Mouse (Mus musculus) adipose tissue, adult 10 weeks (tissue): ENCODE data around the gene Rbfox2. TPM values are rescaled to one million over a fixed set of nuclear protein-coding genes. Genes with fewer than 3 reads are reported as not detected.

Experiments
- polyA plus RNA-seq: library from polyadenylated mRNA; stranded (reverse); fragments of 350-450 nt; fragmentation: Illumina TruSeq; extraction: RNeasy Lipid Tissue Mini Kit (QIAGEN cat#74804); gene quantifications from one replicate; pipeline ENCODE4 v1.2.3, GENCODE M21; 2014; ENCODE audit warnings: low read depth, low replicate concordance

Rbfox2 gene
- 22.4 TPM for polyA plus RNA-seq

DNA sequence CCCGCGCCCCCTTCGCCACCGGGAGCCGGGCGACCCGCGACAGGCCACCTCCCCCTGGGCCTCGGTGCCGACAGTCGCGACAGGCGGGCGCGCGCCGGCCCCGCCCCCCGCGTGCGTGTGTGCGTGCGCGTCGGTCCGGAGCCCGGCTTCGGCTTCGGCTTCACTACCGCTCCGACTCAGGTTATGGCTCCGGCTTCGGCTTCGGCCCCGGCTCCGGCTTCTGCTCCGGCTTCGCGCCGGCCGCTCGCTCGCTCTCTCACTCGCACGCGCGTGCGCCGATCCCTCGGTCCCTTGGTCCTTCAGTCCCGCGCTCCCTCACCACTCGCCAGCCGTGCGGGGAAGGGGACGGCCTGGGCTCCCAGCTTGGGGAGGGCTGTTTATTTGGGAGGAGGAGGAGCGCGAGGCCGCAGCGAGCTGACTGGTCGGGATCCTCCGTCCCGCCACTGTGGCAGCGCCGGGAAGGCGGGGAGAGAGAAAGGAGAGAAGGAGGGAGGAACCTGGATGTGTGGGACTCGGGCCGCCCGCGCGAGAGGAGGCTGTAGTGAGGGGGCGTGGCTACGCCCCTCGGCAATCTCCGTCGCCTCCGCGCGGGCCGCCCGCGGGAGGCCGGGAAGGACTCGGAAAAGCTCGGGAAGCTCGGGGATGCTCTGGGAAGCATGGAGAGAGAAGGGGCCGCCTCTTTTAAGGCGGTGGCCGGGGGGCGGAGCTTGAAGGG, at the start of gene Rbfox2:
Rbfox2 (minus strand) TSS at position 458 of the 715 bp plus-strand sequence.

DNA sequence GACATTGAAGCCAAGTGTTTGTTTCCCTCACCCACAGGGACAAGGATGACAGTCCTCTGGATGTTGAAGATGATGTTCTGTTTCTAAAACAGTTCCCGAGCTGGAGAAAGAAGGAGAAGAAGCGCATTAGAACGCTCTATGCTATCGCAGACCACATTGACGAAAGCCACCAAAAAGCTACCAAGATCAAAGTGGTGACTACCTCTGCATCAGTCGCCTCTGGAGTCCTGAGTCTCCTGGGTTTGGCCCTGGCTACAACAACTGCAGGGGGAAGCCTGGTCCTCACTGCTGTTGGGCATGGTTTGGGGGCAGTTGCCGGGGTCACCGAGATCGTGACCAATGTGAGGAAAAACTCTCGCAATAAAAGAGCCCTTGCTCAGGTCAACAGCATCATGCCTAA, 256.2 kb downstream of the Rbfox2 start, which contains the start of gene Mb:
Mb (minus strand) TSS at position 101 of the 400 bp plus-strand sequence.

DNA sequence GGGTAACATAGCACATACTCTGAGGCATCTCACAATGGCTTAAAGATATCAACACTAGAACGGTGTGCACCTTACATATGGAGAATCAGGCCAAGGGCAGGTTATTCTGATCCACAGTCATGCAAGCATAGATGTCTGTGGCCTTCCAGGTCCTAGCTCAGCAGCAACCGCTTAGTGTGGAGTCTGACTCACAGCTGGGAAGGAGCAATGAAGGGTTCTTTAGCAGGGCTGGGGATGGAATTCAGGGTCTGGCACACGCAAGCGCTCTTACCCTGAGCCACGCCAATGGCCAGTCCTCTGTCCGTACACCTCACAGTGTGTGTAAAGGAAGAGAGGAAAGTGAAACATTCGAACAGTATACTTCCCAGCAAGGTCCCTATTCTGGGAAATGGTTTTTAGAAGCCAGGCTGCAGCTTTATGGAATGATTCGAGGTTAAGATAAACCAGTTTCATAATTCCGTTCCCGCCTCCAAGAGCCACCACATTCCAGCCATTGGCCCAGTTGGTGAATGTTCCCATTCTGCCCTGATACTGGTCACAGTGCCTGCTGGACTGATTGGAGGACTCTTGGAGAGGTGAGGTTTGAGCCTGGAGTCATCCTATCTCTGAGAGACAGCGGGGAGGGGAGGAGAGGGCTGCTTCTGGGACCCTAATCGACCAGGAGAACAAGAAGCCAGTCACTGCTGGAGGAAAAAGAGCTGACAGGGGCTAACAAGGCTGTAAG, 262.0 kb downstream of the Rbfox2 start, which contains the start of gene Apol6:
Apol6 (plus strand) TSS at position 133 of the 724 bp plus-strand sequence.

Other genes starting within 250 kb of the Rbfox2 start
- gene Apol7a, start 92.1 kb upstream of the Rbfox2 start, polyA plus RNA-seq: 0.35 TPM
- 1.9 TPM for gene Apol9a, start 104.1 kb upstream of the Rbfox2 start, polyA plus RNA-seq
- 0.36 TPM for gene Apol7b, start 140.5 kb upstream of the Rbfox2 start, polyA plus RNA-seq
- gene Apol10a, start 170.0 kb upstream of the Rbfox2 start, polyA plus RNA-seq: not detected
- not detected for gene Apol11a, start 201.3 kb upstream of the Rbfox2 start, polyA plus RNA-seq
- not detected for gene Apol7c, start 226.3 kb upstream of the Rbfox2 start, polyA plus RNA-seq